In genomic region chr15:84854921-84855901, GRCm38 (mm10) we compare ENCODE assay signal across 8 mouse cellular contexts. TPM values are rescaled to one million over a fixed set of nuclear protein-coding genes. Genes with fewer than 3 reads are reported as not detected.
DNase-seq lines count a peak whose midpoint lies in the region; ATAC-seq and TF ChIP-seq lines count a peak whose summit lies in the region.

No protein-coding gene starts in this region.

- peaks cover 36% of the 10 kb centered on the region for H3K4me1 ChIP-seq in liver, embryonic 12.5 days
- H3K4me1 ChIP-seq in stomach, postnatal 0 days (replicated peaks; ENCODE audit: control insufficient read depth, insufficient read depth), result peaks cover 8% of the 10 kb centered on the region; the same call in 1 of the 2 replicates

- no peaks in the 10 kb centered on the region for H3K36me3 ChIP-seq in liver, embryonic 12.5 days
- H3K36me3 ChIP-seq in stomach, postnatal 0 days (ENCODE audit: control insufficient read depth, insufficient read depth, low read length), result no peaks in the 10 kb centered on the region

- under 1% methylated on average over 86 of the region's 88 CpGs for WGBS in liver, embryonic 12.5 days (ENCODE audit: insufficient replicate concordance)
- under 1% methylated on average over 83 of the region's 88 CpGs for WGBS in stomach, postnatal 0 days

- TF ChIP-seq CTCF in stomach, postnatal 0 days (IDR thresholded peaks at IDR 0.05; ENCODE audit: low read depth), result no peak

- 0 out of 2 replicates have a peak overlapping the region, but pooled peaks have one; percentile 25 for H3K27ac ChIP-seq in liver, embryonic 12.5 days
- H3K27ac ChIP-seq in stomach, postnatal 0 days (replicated peaks), result peak overlapping the region; percentile 63; the same call in 1 of the 2 replicates

- TF ChIP-seq EP300 in stomach, postnatal 0 days (optimal IDR thresholded peaks at IDR 0.05), result no peak

- DNase-seq in 416B (ENCODE audit: low read depth) (peak; percentile 47), R1 (ENCODE audit: low read depth, low spot score) (peak; percentile 56)
- peak; percentile 60 to 63 for DNase-seq in cerebellum, postnatal 36 days
- DNase-seq in gastrocnemius, postnatal 14 days, result peak; percentile 19
- peak; percentile 64 for DNase-seq in kidney, adult 18-20 months
- peak; percentile 10 to 14 for DNase-seq in natural killer cell, adult 2 months (ENCODE audit: low spot score in 2 of 2)
- DNase-seq in stomach, postnatal 0 days (ENCODE audit: low spot score), result peak; percentile 52

- peak overlapping the region; percentile 61 for H3K4me3 ChIP-seq in liver, embryonic 12.5 days
- peak overlapping the region; percentile 61 for H3K4me3 ChIP-seq in stomach, postnatal 0 days (ENCODE audit: low read depth, low read length)

- H3K9ac ChIP-seq in liver, embryonic 12.5 days, result peak overlapping the region; percentile 53
- peak overlapping the region; percentile 62 for H3K9ac ChIP-seq in stomach, postnatal 0 days (ENCODE audit: low read length)

- ATAC-seq in liver, embryonic 12.5 days, result 0 out of 2 replicates have a peak, but pooled peaks have one; percentile 4
- peak; percentile 21; the same call in 1 of the 2 replicates for ATAC-seq in stomach, postnatal 0 days (ENCODE audit: low FRiP score, low TSS enrichment)

- H3K9me3 ChIP-seq in liver, embryonic 12.5 days (replicated peaks), result no peaks in the 10 kb centered on the region
- no peaks in the 10 kb centered on the region for H3K9me3 ChIP-seq in stomach, postnatal 0 days (ENCODE audit: control insufficient read depth, low read length)

- intact Hi-C loops in gastrocnemius, postnatal 14 days (cut with DNase I; ENCODE audit: low total_unique reads), result no loop called here

- H3K27me3 ChIP-seq in liver, embryonic 12.5 days (replicated peaks), result peaks cover 89% of the 10 kb centered on the region
- no peaks in the 10 kb centered on the region for H3K27me3 ChIP-seq in stomach, postnatal 0 days (ENCODE audit: control insufficient read depth, insufficient read depth, low read length)

- peak overlapping the region; percentile 83 for H3K4me2 ChIP-seq in liver, embryonic 12.5 days
- peak overlapping the region; percentile 98 for H3K4me2 ChIP-seq in stomach, postnatal 0 days (replicated peaks; ENCODE audit: low read depth)

RNA-seq across cellular contexts. Expression of gene Phf21b, which starts 0.6 kb away (rescaled TPM):
- total RNA-seq in gastrocnemius, postnatal 14 days (2021), result under 1 TPM; 0.59 to 0.69 TPM
- polyA plus RNA-seq in liver, embryonic 12.5 days (2016; fragmentation: Nextera tagmentation; extraction: Ambion mirVana), result 0.04 and 0.06 TPM in 2 replicates
- polyA plus RNA-seq in stomach, postnatal 0 days (2015; fragmentation: Nextera tagmentation; extraction: Ambion mirVana), result 0.12 and 0.16 TPM in 2 replicates

Comparison
In these comparisons a context has a peak if more than half of its experiments do, and no peak if none do; other contexts are left out.
1. Peak in every context shown above with its lines: DNase-seq, ATAC-seq, H3K4me3 ChIP-seq and H3K27ac ChIP-seq.
2. DNase-seq: peak in every context shown above with its lines; median percentile 64 in kidney, adult 18-20 months; 62 in cerebellum, postnatal 36 days; 56 in R1; 52 in stomach, postnatal 0 days; 47 in 416B; 19 in gastrocnemius, postnatal 14 days; 12 in natural killer cell, adult 2 months.